Mouse (Mus musculus) midbrain, embryonic 14.5 days (tissue): ENCODE measurements at regions not wholly inside any gene's neighbourhood (a gene's known extent, or its start where the extent isn't known, plus 50 kb on each side); places are given as distances from the start of the nearest gene placed in this dataset.

Experiments used
- ATAC-seq: fragments of 200-750 bp; cut with Nextera tagmentation; 2 replicates; pipeline ENCODE4 v1.8.0; 2017; ENCODE audit warnings: moderate number of reproducible peaks, moderate library complexity; ENCODE audit not compliant: low FRiP score, low TSS enrichment
- DNase-seq: peaks from one replicate; pipeline ENCODE4 v3.0.0-alpha.2; 2015
- H3K27ac ChIP-seq: fragments of 300-500 bp; sonication (generic); replicated peaks from 2 replicates; pipeline ENCODE4 v1.5.1; 2014; ENCODE audit warnings: mild to moderate bottlenecking, low read depth, low read length, moderate library complexity
- H3K27me3 ChIP-seq: fragments of 300-500 bp; sonication (generic); 2 replicates; pipeline ENCODE4 v1.6.1; 2014; ENCODE audit warnings: low read length, control low read depth, mixed read lengths; ENCODE audit not compliant: control insufficient read depth, insufficient read depth
- H3K36me3 ChIP-seq: fragments of 300-500 bp; sonication (generic); 2 replicates; pipeline ENCODE4 v1.6.1; 2014; ENCODE audit warnings: low read length, control low read depth; ENCODE audit not compliant: control insufficient read depth, insufficient read depth
- H3K4me1 ChIP-seq: fragments of 300-500 bp; sonication (generic); 2 replicates; pipeline ENCODE4 v1.6.1; 2014; ENCODE audit warnings: mild to moderate bottlenecking, antibody characterized with exemption, low read length, control low read depth; ENCODE audit not compliant: control insufficient read depth, insufficient read depth
- H3K4me2 ChIP-seq: fragments of 300-500 bp; sonication (generic); 2 replicates; pipeline ENCODE4 v1.6.1; 2014; ENCODE audit warnings: mild to moderate bottlenecking, low read length, moderate library complexity
- H3K4me3 ChIP-seq: fragments of 300-500 bp; sonication (generic); replicated peaks from 2 replicates; pipeline ENCODE4 v1.5.1; 2014; ENCODE audit warnings: low read depth, low read length
- H3K9ac ChIP-seq: fragments of 300-500 bp; sonication (generic); replicated peaks from 2 replicates; pipeline ENCODE4 v1.6.1; 2014; ENCODE audit warnings: mild to moderate bottlenecking, low read length, moderate library complexity
- H3K9me3 ChIP-seq: fragments of 300-500 bp; sonication (generic); 2 replicates; pipeline ENCODE4 v1.6.1; 2016; ENCODE audit warnings: low read length, control low read depth, mixed read lengths; ENCODE audit not compliant: control insufficient read depth
- WGBS: fragments of 180-500 bp; shearing (Covaris S2); extraction: QIAGEN DNeasy Blood & Tissue Kit; methylation state at CpG from one replicate; pipeline ENCODE4 v1.1.7; 2014; 5-methylcytosine and 5-hydroxymethylcytosine counted together

DNA sequence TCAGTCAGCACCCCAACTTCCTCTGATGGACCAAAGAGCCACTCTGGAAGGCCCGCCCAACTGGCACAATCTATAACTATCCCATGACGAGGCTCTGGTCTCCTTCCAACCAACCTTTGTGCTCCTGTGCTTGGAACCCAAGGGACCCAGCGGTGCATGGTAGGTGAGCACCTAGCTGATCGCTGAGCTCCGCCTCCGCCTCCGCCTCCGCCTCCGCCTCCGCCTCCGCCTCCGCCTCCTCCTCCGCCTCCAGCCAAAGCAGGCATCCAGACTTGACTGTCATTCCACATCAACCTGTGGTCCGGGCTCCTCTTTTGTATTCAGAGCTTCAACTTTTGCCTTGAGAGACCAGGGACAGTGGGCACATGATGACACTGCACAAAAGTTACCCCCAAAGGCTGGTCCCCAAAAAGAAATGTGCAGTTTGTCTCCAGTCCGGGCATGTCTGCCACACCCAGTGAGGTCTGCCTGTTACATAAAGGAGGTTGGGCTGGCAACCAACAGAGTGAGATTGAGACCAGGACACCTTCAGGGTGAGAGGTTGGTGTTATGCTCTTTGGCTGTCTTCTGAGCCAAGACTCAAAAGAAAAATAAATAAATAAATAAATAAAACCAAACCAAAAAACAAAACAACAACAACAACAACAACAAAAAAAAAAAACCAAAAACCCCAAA lies 86.1 kb upstream of the Map3k1 start:
- WGBS, result 64% methylated on average over 15 of the region's 15 CpGs
- DNase-seq (no peak), ATAC-seq (no peak)
- H3K9ac ChIP-seq, result no peak overlapping the region
- no peaks in the 10 kb centered on the region for H3K27me3 ChIP-seq
- no peaks in the 10 kb centered on the region for H3K36me3 ChIP-seq
- no peak overlapping the region for H3K4me3 ChIP-seq
- no peaks in the 10 kb centered on the region for H3K4me1 ChIP-seq
- no peak overlapping the region for H3K4me2 ChIP-seq
- H3K9me3 ChIP-seq, result no peaks in the 10 kb centered on the region
- no peak overlapping the region for H3K27ac ChIP-seq

DNA sequence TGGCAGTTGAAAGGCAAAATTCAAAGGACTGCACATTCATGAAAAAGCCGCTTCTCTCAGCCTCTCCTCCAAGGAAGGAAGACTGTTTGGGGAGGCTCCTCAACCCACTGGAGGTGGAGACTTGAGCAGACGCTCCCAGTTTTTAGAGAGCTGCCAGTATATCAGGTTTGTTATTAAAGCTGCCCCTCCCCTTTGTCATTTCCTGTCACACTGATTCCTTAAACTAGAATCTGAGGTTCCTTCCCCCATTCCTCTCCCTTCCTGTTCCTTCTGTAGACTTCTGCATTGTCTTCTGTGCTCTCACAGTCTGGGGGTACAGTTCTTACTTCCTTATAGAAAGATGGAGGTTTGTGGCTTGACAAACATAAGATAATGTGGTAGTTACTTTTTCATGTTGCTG lies 87.5 kb upstream of the Map3k1 start:
- Histone ChIP-seq H3K9me3 (no peaks in the 10 kb centered on the region), H3K4me3 (no peak overlapping the region), H3K9ac (no peak overlapping the region), H3K4me1 (no peaks in the 10 kb centered on the region), H3K36me3 (no peaks in the 10 kb centered on the region), H3K27me3 (no peaks in the 10 kb centered on the region), H3K4me2 (no peak overlapping the region), H3K27ac (no peak overlapping the region)
- DNase-seq (no peak), ATAC-seq (no peak)
- 26% methylated on average over 2 of the region's 2 CpGs for WGBS

DNA sequence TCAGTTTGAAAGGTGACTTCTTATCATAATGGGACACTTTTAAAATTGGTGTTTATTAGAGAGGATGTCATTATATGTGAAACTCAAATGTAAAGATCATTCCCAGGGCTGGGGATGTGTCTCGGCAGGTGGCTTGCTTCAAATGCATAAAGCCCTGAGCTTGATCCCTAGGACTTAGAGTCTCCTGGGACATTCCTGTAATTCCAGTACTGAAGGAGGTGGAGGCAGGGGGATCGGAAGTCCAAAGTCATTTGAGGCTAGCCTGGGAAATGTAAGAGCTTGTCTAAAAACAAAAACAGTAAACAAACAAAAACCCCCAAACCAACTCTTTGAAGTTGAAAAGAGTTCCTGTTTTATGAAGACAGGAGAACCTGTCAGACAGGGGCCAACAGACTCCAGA lies 94.6 kb upstream of the Map3k1 start:
- H3K36me3 ChIP-seq, result no peaks in the 10 kb centered on the region
- no peak for DNase-seq
- H3K27me3 ChIP-seq, result no peaks in the 10 kb centered on the region
- H3K4me2 ChIP-seq, result no peak overlapping the region
- H3K4me3 ChIP-seq, result no peak overlapping the region
- no peak for ATAC-seq
- no peak overlapping the region for H3K27ac ChIP-seq
- H3K9me3 ChIP-seq, result no peaks in the 10 kb centered on the region
- peaks cover 5% of the 10 kb centered on the region; the same call in 1 of the 2 replicates for H3K4me1 ChIP-seq
- WGBS, result 43% methylated on average over 2 of the region's 2 CpGs
- no peak overlapping the region for H3K9ac ChIP-seq

DNA sequence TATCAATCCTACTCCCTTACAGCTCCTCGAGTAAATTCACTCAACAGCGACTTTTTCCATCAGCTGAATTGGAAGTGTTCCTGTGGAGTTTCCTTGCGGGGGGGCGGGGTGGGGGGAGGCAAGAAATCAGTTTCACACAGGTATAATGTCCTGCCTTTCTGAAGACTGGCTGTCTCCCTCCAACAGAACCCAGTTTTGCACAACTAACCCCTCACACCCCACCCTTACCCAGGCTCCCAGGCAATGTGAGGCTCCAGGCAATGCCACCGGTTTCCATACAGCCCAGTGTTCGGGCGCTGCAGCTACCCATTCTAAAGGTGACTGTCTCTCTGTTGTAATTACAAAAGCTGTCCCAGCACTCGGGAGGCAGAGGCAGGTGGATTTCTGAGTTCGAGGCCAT lies 95.1 kb upstream of the Map3k1 start:
- Histone ChIP-seq H3K27ac (no peak overlapping the region), H3K4me2 (no peak overlapping the region), H3K4me1 (peaks cover 5% of the 10 kb centered on the region; the same call in 1 of the 2 replicates), H3K9ac (no peak overlapping the region), H3K36me3 (no peaks in the 10 kb centered on the region), H3K9me3 (no peaks in the 10 kb centered on the region), H3K4me3 (no peak overlapping the region), H3K27me3 (no peaks in the 10 kb centered on the region)
- 58% methylated on average over 9 of the region's 9 CpGs for WGBS
- ATAC-seq, result no peak
- no peak for DNase-seq

DNA sequence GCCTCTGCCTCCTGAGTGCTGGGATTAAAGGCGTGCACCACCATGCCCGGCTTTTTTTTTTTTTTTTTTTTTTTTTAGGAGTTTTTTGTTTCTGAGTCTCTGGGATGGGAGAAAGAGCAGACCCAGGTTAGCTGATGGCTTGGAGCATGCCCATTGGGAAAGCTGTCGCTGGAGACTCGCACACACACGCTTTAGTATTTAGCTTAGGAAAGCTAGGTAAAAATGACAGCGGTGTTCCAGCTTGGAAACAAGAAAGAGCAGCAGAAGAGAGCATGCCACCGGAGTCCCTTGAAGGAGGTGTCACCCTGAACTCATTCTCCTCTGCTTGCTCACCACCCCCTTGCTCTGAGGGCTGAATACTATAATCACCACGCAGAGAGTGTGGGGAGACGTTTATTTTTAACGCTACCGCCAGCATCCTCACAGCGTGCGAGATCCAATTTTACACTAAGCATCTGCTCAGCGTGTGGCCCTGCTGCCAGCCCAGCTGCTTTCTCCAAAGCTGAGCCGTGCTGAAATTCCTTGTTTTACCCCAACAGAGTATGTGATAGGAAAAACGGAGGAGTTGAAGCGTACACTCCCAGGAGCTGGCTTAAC lies 95.9 kb upstream of the Map3k1 start:
- Histone ChIP-seq H3K4me1 (peaks cover 5% of the 10 kb centered on the region; the same call in 1 of the 2 replicates), H3K9me3 (no peaks in the 10 kb centered on the region), H3K27ac (peak overlapping the region; percentile 72), H3K27me3 (no peaks in the 10 kb centered on the region), H3K4me3 (peak overlapping the region; percentile 19), H3K4me2 (peak overlapping the region; percentile 41), H3K9ac (no peak overlapping the region), H3K36me3 (no peaks in the 10 kb centered on the region)
- WGBS, result 12% methylated on average over 15 of the region's 17 CpGs
- peak; percentile 79 for DNase-seq
- peak; percentile 77; the same call in 1 of the 2 replicates for ATAC-seq

DNA sequence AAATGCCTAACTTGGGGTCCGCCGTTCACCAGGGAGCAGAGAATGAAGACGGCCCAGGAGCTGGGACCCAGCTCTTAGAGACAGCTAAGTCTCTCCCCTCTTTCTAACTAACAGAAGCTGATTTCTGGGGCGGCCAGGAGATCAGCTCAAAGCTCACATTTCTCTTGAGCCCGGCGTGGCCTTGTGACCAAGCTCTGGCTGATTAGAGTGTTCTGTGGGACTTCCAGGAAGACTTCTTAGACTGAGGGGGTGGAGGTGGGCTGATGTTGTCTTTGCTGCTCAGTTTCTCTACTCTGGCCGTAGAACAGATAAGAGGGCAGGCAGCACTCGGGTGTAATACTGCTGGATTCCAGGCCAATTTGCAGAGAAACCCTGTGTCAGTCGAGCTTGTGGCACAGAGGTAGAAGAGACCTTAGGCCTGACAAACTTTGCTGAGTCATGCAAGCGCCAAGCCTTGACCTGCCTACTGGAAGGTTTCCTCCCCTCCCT lies 96.5 kb upstream of the Map3k1 start:
- WGBS, result 10% methylated on average over 10 of the region's 10 CpGs
- Histone ChIP-seq H3K4me2 (peak overlapping the region; percentile 41), H3K27me3 (no peaks in the 10 kb centered on the region), H3K36me3 (no peaks in the 10 kb centered on the region), H3K4me1 (peaks cover 5% of the 10 kb centered on the region; the same call in 1 of the 2 replicates), H3K9me3 (no peaks in the 10 kb centered on the region), H3K9ac (no peak overlapping the region), H3K27ac (peak overlapping the region; percentile 72), H3K4me3 (peak overlapping the region; percentile 19)
- DNase-seq (peak; percentile 41), ATAC-seq (peak; percentile 46; the same call in 1 of the 2 replicates)

DNA sequence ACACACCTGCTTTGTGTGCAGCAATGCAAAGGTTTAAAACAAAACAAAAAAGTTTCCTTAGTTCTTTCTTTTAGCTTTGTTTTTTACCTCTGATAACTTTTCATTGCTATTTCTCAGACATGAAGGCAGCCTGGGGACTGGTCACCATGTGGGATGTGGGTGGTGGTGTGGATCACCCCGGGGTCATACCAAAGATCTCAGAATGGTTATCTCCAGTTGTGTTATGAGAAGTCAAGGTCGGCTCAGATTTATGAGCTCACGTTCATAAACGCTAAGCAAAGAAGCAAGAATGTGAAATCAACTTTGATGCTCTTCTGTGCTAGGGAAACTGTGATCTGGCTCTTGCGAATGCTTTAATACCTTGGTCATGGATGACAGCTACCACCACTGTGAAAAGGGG lies 102.3 kb upstream of the Map3k1 start:
- H3K9me3 ChIP-seq, result no peaks in the 10 kb centered on the region
- no peak overlapping the region for H3K27ac ChIP-seq
- no peak overlapping the region for H3K4me2 ChIP-seq
- DNase-seq (no peak), ATAC-seq (no peak)
- no peak overlapping the region for H3K9ac ChIP-seq
- no peaks in the 10 kb centered on the region for H3K36me3 ChIP-seq
- 97% methylated on average over 5 of the region's 5 CpGs for WGBS
- no peaks in the 10 kb centered on the region for H3K27me3 ChIP-seq
- H3K4me3 ChIP-seq, result no peak overlapping the region
- 0 out of 2 replicates have a peak, but pooled peaks cover 8% of the 10 kb centered on the region for H3K4me1 ChIP-seq

DNA sequence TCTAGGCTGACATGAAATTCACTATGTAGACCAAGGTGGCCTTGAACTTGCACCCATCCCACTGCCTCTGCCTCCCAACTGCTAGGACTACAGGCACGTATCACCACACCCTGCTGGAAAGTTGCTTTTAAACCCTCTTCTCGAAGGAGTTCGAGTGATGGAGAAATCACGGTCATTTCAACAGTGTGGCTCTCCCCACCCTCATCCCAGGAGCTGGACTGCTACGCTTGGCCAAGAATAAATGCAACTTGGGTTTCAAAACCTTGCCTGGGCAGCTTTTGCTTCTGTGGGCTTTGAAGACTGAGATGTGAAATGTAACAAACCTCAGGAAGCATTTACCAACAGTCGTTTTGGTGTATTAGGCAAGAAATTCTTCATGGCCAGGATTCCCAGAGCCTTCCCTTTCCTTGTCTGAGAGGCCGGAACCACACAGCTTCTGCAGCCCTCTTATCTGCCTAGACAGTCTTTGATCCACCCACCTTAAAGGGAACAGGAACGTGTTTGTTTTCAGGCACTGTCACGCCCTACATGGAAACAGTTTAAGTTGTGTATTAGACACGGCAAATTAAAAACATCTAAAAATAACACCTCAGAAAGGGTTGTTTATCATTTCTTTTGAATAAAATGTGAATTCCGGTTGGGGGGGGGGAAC lies 103.0 kb upstream of the Map3k1 start:
- no peak overlapping the region for H3K27ac ChIP-seq
- no peak overlapping the region for H3K9ac ChIP-seq
- no peak overlapping the region for H3K4me2 ChIP-seq
- no peaks in the 10 kb centered on the region for H3K9me3 ChIP-seq
- ATAC-seq, result no peak
- 89% methylated on average over 11 of the region's 11 CpGs for WGBS
- H3K27me3 ChIP-seq, result no peaks in the 10 kb centered on the region
- no peaks in the 10 kb centered on the region for H3K36me3 ChIP-seq
- 0 out of 2 replicates have a peak, but pooled peaks cover 8% of the 10 kb centered on the region for H3K4me1 ChIP-seq
- no peak for DNase-seq
- no peak overlapping the region for H3K4me3 ChIP-seq
